Mouse (Mus musculus) lung, adult 2 months (tissue): ENCODE results near the gene Metap2. TPM values are rescaled to one million over a fixed set of nuclear protein-coding genes. Genes with fewer than 3 reads are reported as not detected.
A peak's percentile ranks its signal among the peaks of the same experiment; 100 is the strongest.

Experiments
- DNase-seq: peaks from one replicate; pipeline ENCODE4 v3.0.0; 2022
- H3K4me1 ChIP-seq: fragments of 200-500 bp; 2 replicates; pipeline ENCODE4 v1.6.1; 2011; ENCODE audit warnings: low read length; ENCODE audit not compliant: control insufficient read depth, insufficient read depth
- H3K4me3 ChIP-seq: fragments of 200-500 bp; replicated peaks from 2 replicates; pipeline ENCODE3; 2011; ENCODE audit warnings: low read depth, mild to moderate bottlenecking, control low read depth, low read length; ENCODE audit errors: extremely low read depth
- CTCF ChIP-seq: fragments of 200-500 bp; IDR thresholded peaks from 2 replicates; pipeline ENCODE4 v1.5.1; 2011; ENCODE audit warnings: mild to moderate bottlenecking, low read length, control low read depth; ENCODE audit not compliant: insufficient read depth
- POLR2A ChIP-seq: fragments of 200-500 bp; IDR thresholded peaks from 2 replicates; pipeline ENCODE4 v1.6.1; 2011; ENCODE audit warnings: low read depth, mild to moderate bottlenecking, control low read depth, low read length, borderline replicate concordance; ENCODE audit errors: extremely low read depth
- WGBS: fragments of 180-500 bp; shearing (Covaris S2); methylation state at CpG from one replicate; pipeline ENCODE4 v1.1.7; 2018; 5-methylcytosine and 5-hydroxymethylcytosine counted together
- polyA plus RNA-seq: library from polyadenylated mRNA; depleted of rRNA; stranded (reverse); fragments of >200 nt; gene quantifications from 2 replicates; pipeline ENCODE4 v1.2.3, GENCODE M21; 2012

Metap2 gene
- polyA plus RNA-seq, 1 experiment = 42.0 TPM

DNA sequence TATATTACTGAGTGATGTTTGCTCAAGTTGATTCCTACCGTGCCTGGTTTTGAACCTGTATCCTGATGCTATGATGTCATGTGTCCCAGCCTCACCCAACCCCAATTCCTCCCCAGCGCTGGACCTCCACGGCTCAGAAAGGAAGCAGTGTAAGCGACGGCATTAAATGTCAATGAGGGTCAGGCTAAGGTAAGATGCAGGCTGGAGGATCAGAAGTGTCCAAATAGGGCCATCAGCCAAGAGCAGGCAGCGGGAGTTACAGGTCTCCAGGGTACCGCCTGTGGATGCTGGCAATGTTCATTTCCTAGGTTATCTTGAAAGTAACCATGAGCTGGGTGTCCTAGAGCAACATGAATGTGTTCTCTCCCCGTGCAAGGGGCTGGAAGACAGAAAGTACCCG, 34.5 kb upstream of the Metap2 start:
- TF ChIP-seq CTCF (no peak), POLR2A (no peak)

DNA sequence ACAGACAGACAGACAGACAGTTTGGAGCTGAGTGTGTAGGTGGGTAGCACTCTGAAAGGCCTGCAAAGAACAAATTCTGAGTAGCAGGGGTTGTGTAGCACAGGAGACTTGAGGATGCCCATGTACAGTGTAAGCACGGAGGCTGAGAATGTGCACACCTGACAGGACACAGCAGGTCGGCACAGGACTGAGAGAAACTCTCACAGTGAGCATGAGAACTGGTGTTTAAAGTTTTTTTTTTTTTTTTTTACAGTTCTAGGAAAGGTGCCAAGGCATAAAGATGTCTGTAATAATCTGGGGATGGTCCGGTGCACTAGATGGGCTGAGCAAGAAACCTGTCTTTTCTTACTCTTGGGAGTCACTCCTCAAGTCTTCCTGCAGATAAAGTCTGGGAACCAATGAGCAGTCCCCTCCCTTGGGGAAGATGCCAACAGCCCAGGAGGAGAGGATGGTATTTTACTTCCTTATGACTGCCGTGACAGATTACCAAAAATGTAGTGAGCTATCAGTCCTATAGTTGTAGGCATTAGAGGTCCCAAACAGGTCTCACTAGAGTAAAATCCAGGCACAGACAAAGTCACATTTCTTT, 33.4 kb upstream of the Metap2 start:
- DNase-seq = no peak
- Histone ChIP-seq H3K4me3 (no peak overlapping the region), H3K4me1 (no peaks in the 10 kb centered on the region)
- TF ChIP-seq CTCF = no peak
- no peak for TF ChIP-seq POLR2A
- WGBS = 64% methylated on average over 4 of the region's 4 CpGs

More for the DNA sequence above, 34.5 kb upstream of the Metap2 start:
- no peak overlapping the region for H3K4me3 ChIP-seq
- 74% methylated on average over 9 of the region's 9 CpGs for WGBS
- no peaks in the 10 kb centered on the region for H3K4me1 ChIP-seq
- no peak for DNase-seq

DNA sequence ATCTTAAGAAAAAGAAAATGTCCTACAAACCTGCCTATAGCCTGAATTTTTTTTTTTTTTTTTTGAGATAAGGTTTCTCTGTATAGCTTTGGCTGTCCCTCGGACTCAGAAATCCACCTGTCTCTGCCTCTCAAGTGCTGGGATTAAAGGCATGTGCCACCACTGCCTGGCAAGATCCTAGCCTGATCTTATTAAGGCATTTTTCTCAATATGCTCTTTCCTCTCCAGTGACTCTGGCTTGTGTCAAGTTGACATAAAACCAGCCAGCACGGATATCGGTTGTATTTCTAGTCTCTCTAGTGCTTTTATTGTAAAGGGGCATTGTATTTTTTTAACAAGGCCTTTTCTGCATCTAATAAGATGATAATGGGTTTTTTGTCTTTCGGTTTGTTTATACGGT, 27.8 kb upstream of the Metap2 start:
- WGBS = 89% methylated on average over 5 of the region's 5 CpGs
- DNase-seq = no peak
- TF ChIP-seq CTCF = no peak
- no peak for TF ChIP-seq POLR2A
- Histone ChIP-seq H3K4me1 (peaks cover 1% of the 10 kb centered on the region; the same call in 1 of the 2 replicates), H3K4me3 (no peak overlapping the region)

DNA sequence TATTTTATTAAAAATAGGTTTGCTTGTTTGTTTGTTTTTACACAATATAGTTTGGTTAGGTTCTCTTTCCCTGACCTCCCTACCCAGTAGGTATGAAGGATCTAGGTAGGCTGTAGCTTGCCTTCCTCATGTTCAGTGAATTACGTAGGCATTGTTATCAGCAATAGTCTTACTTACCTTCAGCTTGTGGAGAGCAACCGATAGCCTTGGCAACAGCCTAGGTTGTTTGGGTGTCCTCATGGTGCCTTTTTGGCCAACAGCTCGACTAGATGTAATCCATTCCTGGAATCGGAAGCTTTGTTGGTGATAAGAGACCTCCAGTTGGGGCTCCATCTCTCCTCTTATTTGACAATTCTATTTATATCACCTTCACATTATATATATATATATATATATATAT, 24.3 kb upstream of the Metap2 start:
- no peak for DNase-seq
- WGBS = 93% methylated on average over 4 of the region's 4 CpGs
- peaks cover 19% of the 10 kb centered on the region for H3K4me1 ChIP-seq
- H3K4me3 ChIP-seq = no peak overlapping the region
- TF ChIP-seq POLR2A = no peak
- no peak for TF ChIP-seq CTCF

DNA sequence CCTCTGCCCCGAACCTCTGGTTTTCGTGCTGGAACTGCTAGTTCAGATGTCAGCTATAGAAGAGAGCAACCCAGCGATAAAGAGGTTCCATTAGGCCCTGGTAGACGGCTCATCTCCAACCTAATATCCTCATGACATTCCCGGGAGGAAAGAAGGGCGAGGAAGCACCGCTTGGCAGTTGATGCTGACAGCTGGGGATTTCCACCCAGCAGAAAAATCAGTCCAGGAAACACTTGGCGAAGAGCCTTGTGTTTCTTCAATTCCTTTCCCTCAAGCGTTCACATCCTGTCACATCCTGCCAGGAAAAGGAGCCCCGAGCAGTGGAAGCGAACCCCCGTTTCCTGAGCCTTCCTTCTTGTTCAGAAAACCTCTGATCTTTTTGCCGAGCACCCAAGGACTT, 22.3 kb upstream of the Metap2 start:
- Histone ChIP-seq H3K4me1 (peaks cover 19% of the 10 kb centered on the region), H3K4me3 (peak overlapping the region; percentile 46)
- TF ChIP-seq CTCF (no peak), POLR2A (no peak)
- DNase-seq = peak; percentile 13
- 27% methylated on average over 13 of the region's 13 CpGs for WGBS

DNA sequence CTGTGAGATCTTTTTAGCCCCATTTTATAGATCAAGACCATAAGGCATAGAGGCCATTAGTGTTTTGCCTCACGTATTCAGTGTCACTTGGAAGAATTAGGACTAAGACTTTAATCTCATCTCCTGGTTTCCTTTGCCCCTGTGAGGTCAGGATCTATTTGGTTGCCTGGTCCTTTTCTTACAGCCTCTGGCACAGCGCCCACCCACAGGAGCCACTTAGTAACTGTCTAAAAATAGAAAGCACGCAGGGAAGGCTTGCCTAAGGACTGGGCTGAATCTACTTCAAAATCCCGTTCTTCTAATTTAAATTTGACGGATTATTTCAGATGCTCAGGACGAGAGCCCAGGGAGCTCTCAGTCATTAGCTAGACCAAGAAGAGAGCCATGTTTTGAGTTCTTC, 21.8 kb upstream of the Metap2 start:
- 20% methylated on average over 6 of the region's 6 CpGs for whole genome bisulfite sequencing
- Histone ChIP-seq H3K4me1 (peaks cover 19% of the 10 kb centered on the region), H3K4me3 (no peak overlapping the region)
- TF ChIP-seq CTCF (no peak), POLR2A (no peak)
- DNase-seq = peak; percentile 53

DNA sequence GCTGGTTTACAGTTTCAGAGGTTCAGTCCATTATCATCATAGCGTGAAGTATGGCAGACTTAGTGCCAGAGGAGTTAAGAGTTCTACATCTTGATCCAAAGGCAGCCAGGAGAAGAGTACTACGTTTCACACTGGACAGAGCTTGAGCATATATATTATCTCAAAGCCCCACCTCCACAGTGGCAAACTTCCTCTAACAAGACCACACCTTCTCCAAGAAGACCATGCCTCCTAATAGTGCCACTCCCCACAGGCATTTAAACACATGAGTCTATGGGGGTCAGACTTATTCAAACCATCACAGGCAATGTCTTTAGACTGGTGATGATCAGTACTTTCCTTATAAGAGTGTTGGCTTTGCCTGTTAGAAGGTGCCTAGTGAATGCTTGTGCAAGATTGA, 21.2 kb upstream of the Metap2 start:
- 42% methylated on average over 2 of the region's 2 CpGs for WGBS
- Histone ChIP-seq H3K4me1 (peaks cover 19% of the 10 kb centered on the region), H3K4me3 (no peak overlapping the region)
- no peak for DNase-seq
- no peak for TF ChIP-seq CTCF
- no peak for TF ChIP-seq POLR2A

DNA sequence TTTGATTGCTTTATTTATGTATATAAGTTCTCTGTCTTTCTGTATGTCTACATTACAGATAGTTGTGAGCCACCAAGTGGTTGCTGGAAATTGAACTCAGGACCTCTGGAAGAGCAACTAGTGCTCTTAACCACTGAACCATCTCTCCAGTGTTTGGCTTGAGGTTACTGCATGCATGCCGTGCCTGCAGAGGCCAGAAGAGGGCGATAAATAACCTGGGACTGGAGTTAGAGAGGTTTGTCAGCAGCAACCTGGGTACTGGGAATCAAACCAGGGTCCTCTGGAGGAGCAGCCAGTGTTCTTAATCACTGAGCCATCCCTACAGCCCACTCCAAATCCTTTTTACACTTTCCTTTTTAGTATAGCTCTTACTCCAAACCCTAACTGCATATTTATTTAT, 19.9 kb upstream of the Metap2 start:
- WGBS = 78% methylated on average over 2 of the region's 2 CpGs
- Histone ChIP-seq H3K4me1 (peaks cover 19% of the 10 kb centered on the region), H3K4me3 (no peak overlapping the region)
- DNase-seq = no peak
- no peak for TF ChIP-seq POLR2A
- no peak for TF ChIP-seq CTCF

DNA sequence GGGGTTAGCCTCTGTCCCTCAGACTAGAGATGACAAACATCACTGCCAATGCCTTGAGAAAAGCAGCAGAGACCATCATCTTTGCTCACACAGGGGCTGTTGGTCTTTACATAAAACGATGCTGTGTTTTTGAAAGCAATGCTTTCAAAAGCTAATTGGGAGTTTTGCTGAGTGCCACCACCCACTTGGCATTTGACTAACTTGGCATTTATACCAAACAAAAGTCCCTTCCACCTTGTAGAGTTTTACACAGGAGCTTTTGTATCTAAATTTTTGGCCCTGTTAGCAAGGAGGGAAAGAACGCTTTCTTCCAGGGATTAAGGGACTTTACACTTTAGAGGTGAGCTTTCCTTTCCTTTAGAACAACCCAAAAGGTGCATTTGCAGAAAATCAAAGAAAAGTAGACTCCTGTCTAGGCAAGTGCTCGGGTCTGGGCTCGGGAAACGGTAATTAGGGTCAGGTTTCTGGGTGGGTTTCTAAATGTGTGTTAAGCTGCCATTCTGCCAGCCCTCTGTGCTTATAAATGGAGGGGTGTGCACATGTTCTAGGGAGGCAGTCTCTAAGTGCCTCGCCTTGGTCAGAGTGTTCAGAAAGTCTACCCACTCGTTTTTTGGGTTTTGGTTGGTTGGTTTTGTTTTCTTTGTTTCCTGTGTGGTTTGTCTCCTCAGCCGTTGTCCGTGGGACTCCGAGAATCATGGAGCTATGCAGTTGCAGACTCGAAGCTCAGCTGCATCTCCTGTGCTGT, 18.8 kb upstream of the Metap2 start:
- Histone ChIP-seq H3K4me3 (no peak overlapping the region), H3K4me1 (peaks cover 19% of the 10 kb centered on the region)
- TF ChIP-seq CTCF = no peak
- TF ChIP-seq POLR2A = no peak
- 60% methylated on average over 11 of the region's 11 CpGs for WGBS
- no peak for DNase-seq

DNA sequence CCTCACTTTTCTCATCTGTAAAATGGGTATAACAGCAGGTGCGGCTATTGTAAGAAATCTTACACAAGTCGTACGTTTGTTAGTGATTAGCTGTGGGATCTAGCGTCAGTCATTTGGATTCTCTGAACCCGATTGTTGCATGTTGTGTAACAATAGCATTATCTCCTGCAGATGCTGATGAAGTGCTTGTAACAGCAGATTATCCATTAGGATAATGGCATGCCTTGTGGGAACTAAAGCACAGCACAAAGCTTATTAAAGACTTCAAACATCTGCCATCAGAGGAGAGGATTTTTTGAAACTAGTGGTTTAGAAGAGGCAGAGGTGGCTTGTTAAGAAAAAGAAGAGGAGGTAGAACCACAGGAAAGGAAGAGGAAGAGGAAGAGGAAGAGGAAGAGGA, 16.6 kb upstream of the Metap2 start:
- Histone ChIP-seq H3K4me1 (peaks cover 7% of the 10 kb centered on the region), H3K4me3 (no peak overlapping the region)
- DNase-seq = no peak
- WGBS = 83% methylated on average over 5 of the region's 5 CpGs
- TF ChIP-seq CTCF = no peak
- TF ChIP-seq POLR2A = no peak

DNA sequence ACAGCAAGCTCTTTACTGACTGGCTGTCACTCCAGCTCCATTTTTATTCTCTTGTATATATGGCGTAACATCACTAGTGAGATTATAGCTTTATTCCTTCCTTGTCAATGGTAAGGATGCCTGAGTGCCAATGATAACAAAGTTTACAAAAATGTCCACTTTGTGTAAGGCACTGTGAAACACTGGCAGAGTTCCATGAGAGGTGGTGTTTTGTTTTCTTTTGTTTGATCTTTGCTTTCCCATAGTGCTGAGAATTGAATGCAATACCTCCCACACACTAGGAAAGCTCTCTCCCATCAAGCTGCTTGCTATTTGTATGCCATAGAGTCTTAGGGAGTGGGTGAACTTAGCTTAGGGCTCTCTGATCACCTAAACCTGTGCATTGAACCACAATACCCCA, 16.0 kb upstream of the Metap2 start:
- TF ChIP-seq CTCF (no peak), POLR2A (no peak)
- WGBS = 59% methylated on average over 1 of the region's 1 CpGs
- no peak overlapping the region for H3K4me3 ChIP-seq
- no peak for DNase-seq
- H3K4me1 ChIP-seq = 0 out of 2 replicates have a peak, but pooled peaks cover 2% of the 10 kb centered on the region
